Mouse (Mus musculus): ENCODE data around the gene Atp8a2. TPM values are rescaled to one million over a fixed set of nuclear protein-coding genes. Genes with fewer than 3 reads are reported as not detected.

Gene Atp8a2
- polyA plus RNA-seq, 1 experiment from 2014 or later: 10.8 TPM

DNA sequence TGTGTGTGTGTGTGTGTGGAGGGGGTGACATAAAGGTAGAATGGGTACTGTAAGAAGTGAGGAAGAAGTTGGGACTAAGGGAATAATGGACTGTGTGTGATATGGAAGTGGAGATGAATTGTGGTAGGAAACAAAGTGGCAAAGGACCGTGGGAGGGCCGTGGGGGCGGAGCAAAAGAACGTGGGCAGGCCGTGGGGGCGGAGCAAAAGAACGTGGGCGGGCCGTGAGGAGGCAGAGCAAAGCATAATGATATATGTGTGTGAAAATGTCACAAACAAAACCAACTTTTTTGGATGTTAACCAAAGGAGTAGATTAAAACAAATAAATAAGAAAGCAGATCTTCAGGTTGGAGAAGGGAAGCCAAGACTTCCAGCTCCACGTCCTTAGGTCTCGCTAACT lies 44.6 kb downstream of the Atp8a2 start:
- no peaks in the 10 kb centered on the region for H3K36me3 ChIP-seq
- H3K4me3 ChIP-seq: no peak overlapping the region
- H3K27me3 ChIP-seq (replicated peaks): no peaks in the 10 kb centered on the region
- no peak overlapping the region for H3K27ac ChIP-seq (ENCODE audit: poor library complexity, severe bottlenecking)
- ATAC-seq (ENCODE audit: insufficient number of reproducible peaks, low FRiP score): no peak
- no peak overlapping the region for H3K4me2 ChIP-seq
- H3K9ac ChIP-seq: no peak overlapping the region
- WGBS: 75% methylated on average over 11 of the region's 11 CpGs
- H3K4me1 ChIP-seq (replicated peaks): 0 out of 2 replicates have a peak, but pooled peaks cover 7% of the 10 kb centered on the region
- no peaks in the 10 kb centered on the region for H3K9me3 ChIP-seq (replicated peaks)

DNA sequence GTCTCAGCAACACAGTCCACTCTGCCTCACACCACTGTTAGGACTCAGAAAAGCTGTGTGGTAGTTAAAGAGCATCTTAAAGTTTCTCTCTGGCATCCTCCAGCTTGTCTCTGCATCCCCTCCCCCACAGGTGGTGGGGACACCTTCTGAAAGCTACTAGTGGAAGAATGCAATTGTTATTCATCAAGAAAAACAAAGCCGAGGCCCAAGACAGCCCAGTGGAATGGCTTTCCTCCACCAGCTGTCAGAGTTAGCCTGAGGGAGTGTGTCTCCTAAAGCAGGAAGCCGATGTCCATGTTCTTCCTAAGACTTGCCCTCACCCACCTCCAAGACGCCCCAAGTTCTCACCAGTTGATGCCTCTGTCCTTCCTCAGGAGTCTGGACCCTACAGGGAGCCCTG lies 48.1 kb downstream of the Atp8a2 start:
- Histone ChIP-seq H3K4me3 (no peak overlapping the region), H3K4me2 (no peak overlapping the region), H3K9me3 (replicated peaks) (no peaks in the 10 kb centered on the region), H3K27ac (ENCODE audit: poor library complexity, severe bottlenecking) (no peak overlapping the region), H3K27me3 (replicated peaks) (no peaks in the 10 kb centered on the region), H3K4me1 (replicated peaks) (peaks cover 20% of the 10 kb centered on the region), H3K36me3 (no peaks in the 10 kb centered on the region), H3K9ac (no peak overlapping the region)
- ATAC-seq (ENCODE audit: insufficient number of reproducible peaks, low FRiP score): no peak
- WGBS: 23% methylated on average over 3 of the region's 3 CpGs

GRCm38 (mm10) chr14:60143234-60143633 lies 53.7 kb downstream of the Atp8a2 start:
- H3K4me3 ChIP-seq: no peak overlapping the region
- no peaks in the 10 kb centered on the region for H3K27me3 ChIP-seq (replicated peaks)
- H3K9me3 ChIP-seq (replicated peaks): no peaks in the 10 kb centered on the region
- H3K27ac ChIP-seq (ENCODE audit: poor library complexity, severe bottlenecking): no peak overlapping the region
- no peaks in the 10 kb centered on the region for H3K36me3 ChIP-seq
- no peak overlapping the region for H3K9ac ChIP-seq
- H3K4me1 ChIP-seq (replicated peaks): peaks cover 23% of the 10 kb centered on the region
- WGBS: 71% methylated on average over 10 of the region's 10 CpGs
- no peak for ATAC-seq (ENCODE audit: insufficient number of reproducible peaks, low FRiP score)
- no peak overlapping the region for H3K4me2 ChIP-seq

GRCm38 (mm10) chr14:60138339-60138738 lies 58.6 kb downstream of the Atp8a2 start:
- WGBS: 86% methylated on average over 4 of the region's 4 CpGs

GRCm38 (mm10) chr14:60137812-60138211 lies 59.2 kb downstream of the Atp8a2 start:
- Histone ChIP-seq H3K9me3 (replicated peaks) (no peaks in the 10 kb centered on the region), H3K9ac (no peak overlapping the region), H3K36me3 (no peaks in the 10 kb centered on the region), H3K27ac (ENCODE audit: poor library complexity, severe bottlenecking) (no peak overlapping the region), H3K4me1 (replicated peaks) (0 out of 2 replicates have a peak, but pooled peaks cover 3% of the 10 kb centered on the region), H3K27me3 (replicated peaks) (no peaks in the 10 kb centered on the region), H3K4me3 (no peak overlapping the region), H3K4me2 (no peak overlapping the region)
- ATAC-seq (ENCODE audit: insufficient number of reproducible peaks, low FRiP score): no peak
- 68% methylated on average over 6 of the region's 6 CpGs for WGBS

More at GRCm38 (mm10) chr14:60138339-60138738, 58.6 kb downstream of the Atp8a2 start:
- Histone ChIP-seq H3K27me3 (replicated peaks) (no peaks in the 10 kb centered on the region), H3K9me3 (replicated peaks) (no peaks in the 10 kb centered on the region), H3K4me1 (replicated peaks) (0 out of 2 replicates have a peak, but pooled peaks cover 3% of the 10 kb centered on the region), H3K9ac (no peak overlapping the region), H3K4me2 (no peak overlapping the region), H3K27ac (ENCODE audit: poor library complexity, severe bottlenecking) (no peak overlapping the region), H3K4me3 (no peak overlapping the region), H3K36me3 (no peaks in the 10 kb centered on the region)
- no peak for ATAC-seq (ENCODE audit: insufficient number of reproducible peaks, low FRiP score)

- ATAC-seq (ENCODE audit: insufficient number of reproducible peaks, low FRiP score): no peak
- WGBS: 71% methylated on average over 4 of the region's 4 CpGs
- no peak overlapping the region for H3K4me2 ChIP-seq
- no peak overlapping the region for H3K4me3 ChIP-seq
- no peaks in the 10 kb centered on the region for H3K9me3 ChIP-seq (replicated peaks)
- H3K27ac ChIP-seq (ENCODE audit: poor library complexity, severe bottlenecking): no peak overlapping the region
- no peaks in the 10 kb centered on the region for H3K36me3 ChIP-seq
- no peak overlapping the region for H3K9ac ChIP-seq
- H3K27me3 ChIP-seq (replicated peaks): no peaks in the 10 kb centered on the region
- H3K4me1 ChIP-seq (replicated peaks): peaks cover 15% of the 10 kb centered on the region
These were observed 61.2 kb downstream of the Atp8a2 start for GRCm38 (mm10) chr14:60135801-60136200.

DNA sequence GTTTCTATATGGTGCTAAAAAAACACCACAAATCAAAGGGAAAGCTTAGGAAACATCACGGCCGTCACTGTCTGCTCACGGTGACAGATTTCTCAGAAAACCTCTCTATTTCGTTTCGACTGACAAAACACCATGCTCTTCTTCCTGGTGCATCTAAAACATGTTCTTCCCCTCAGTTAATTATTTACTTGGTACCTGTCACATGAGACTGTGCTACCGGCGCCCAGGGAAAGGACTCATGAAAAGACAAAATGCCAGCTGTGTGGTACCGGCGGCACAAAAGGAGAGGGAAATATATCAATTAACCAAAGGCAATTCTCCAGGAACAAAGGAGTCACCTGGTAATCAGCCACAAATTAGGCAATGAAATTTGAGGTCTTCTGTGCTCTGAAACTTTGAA lies 62.3 kb downstream of the Atp8a2 start:
- Histone ChIP-seq H3K27me3 (replicated peaks) (no peaks in the 10 kb centered on the region), H3K4me1 (replicated peaks) (peaks cover 25% of the 10 kb centered on the region), H3K4me3 (no peak overlapping the region), H3K4me2 (no peak overlapping the region), H3K27ac (ENCODE audit: poor library complexity, severe bottlenecking) (no peak overlapping the region), H3K36me3 (no peaks in the 10 kb centered on the region), H3K9ac (no peak overlapping the region), H3K9me3 (replicated peaks) (no peaks in the 10 kb centered on the region)
- 90% methylated on average over 9 of the region's 9 CpGs for WGBS
- no peak for ATAC-seq (ENCODE audit: insufficient number of reproducible peaks, low FRiP score)

DNA sequence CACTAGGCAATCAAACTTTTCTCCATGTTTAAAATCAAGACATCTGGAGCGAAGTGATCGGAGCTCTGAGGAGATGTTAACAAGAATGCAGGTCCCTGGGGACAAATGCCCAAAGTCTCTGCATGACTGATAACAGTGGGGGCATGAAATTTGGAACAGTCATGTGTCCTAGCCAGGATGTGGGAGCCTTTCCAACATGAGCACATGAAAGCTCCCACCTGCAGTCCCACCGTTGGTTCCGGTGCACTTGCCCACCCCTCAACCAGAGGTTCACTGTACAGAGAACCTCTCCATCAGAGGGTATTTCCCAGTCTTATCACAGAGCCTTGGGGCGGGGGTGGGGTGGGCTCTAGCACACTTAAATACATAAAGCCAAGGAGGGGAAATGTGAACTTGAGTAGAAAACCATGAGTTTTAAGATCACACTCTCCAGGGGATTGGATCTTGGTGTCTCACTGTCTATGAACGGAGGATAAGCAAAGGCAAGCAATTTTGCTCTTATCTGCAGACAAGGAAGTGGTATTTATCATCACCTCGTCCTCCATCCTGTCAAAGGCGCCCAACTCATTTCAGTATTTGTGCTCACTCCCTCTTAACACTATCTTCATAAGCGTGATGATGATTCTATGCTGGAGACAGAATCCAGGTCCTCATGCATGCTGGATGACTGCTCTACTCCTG lies 65.6 kb downstream of the Atp8a2 start:
- peaks cover 21% of the 10 kb centered on the region for H3K4me1 ChIP-seq (replicated peaks)
- no peak for ATAC-seq (ENCODE audit: insufficient number of reproducible peaks, low FRiP score)
- H3K27ac ChIP-seq (ENCODE audit: poor library complexity, severe bottlenecking): no peak overlapping the region
- no peaks in the 10 kb centered on the region for H3K36me3 ChIP-seq
- H3K4me3 ChIP-seq: no peak overlapping the region
- WGBS: 60% methylated on average over 9 of the region's 9 CpGs
- no peaks in the 10 kb centered on the region for H3K9me3 ChIP-seq (replicated peaks)
- no peak overlapping the region for H3K9ac ChIP-seq
- peaks cover 4% of the 10 kb centered on the region; the same call in 1 of the 2 replicates for H3K27me3 ChIP-seq (replicated peaks)
- H3K4me2 ChIP-seq: no peak overlapping the region

DNA sequence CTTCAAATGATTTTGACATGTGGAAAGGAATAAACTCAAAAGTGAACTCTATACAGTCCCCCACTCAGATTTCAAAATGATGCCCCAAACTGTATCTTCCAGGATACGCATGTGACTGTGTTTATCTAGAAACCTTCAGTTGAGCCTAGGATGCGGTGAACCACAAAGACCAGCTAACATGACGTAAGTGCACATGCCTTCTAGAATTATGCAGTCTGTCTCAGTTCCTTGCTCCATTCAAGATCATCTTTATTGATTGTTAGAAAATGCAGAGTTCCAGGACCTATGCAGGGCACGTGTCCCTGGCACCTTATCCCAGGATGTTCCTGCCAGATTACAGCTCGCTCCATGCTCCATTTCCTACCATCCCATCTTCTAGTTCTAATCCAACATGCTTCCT lies 67.4 kb downstream of the Atp8a2 start:
- 83% methylated on average over 5 of the region's 5 CpGs for WGBS
- Histone ChIP-seq H3K9ac (no peak overlapping the region), H3K36me3 (no peaks in the 10 kb centered on the region), H3K27ac (ENCODE audit: poor library complexity, severe bottlenecking) (no peak overlapping the region), H3K9me3 (replicated peaks) (no peaks in the 10 kb centered on the region), H3K4me1 (replicated peaks) (peaks cover 21% of the 10 kb centered on the region), H3K4me2 (no peak overlapping the region), H3K27me3 (replicated peaks) (peaks cover 4% of the 10 kb centered on the region; the same call in 1 of the 2 replicates), H3K4me3 (no peak overlapping the region)
- no peak for ATAC-seq (ENCODE audit: insufficient number of reproducible peaks, low FRiP score)

GRCm38 (mm10) chr14:60125202-60125601 lies 71.8 kb downstream of the Atp8a2 start:
- H3K4me2 ChIP-seq: no peak overlapping the region
- peak overlapping the region; percentile 29; the same call in 1 of the 2 replicates for H3K27ac ChIP-seq (ENCODE audit: poor library complexity, severe bottlenecking)
- no peak for ATAC-seq (ENCODE audit: insufficient number of reproducible peaks, low FRiP score)
- H3K9ac ChIP-seq: no peak overlapping the region
- no peaks in the 10 kb centered on the region for H3K9me3 ChIP-seq (replicated peaks)
- peaks cover 4% of the 10 kb centered on the region; the same call in 1 of the 2 replicates for H3K27me3 ChIP-seq (replicated peaks)
- 55% methylated on average over 9 of the region's 9 CpGs for WGBS
- H3K36me3 ChIP-seq: no peaks in the 10 kb centered on the region
- no peak overlapping the region for H3K4me3 ChIP-seq
- H3K4me1 ChIP-seq (replicated peaks): peaks cover 7% of the 10 kb centered on the region

GRCm38 (mm10) chr14:60121572-60121971 lies 75.4 kb downstream of the Atp8a2 start:
- Histone ChIP-seq H3K4me1 (replicated peaks) (peaks cover 4% of the 10 kb centered on the region), H3K27ac (ENCODE audit: poor library complexity, severe bottlenecking) (no peak overlapping the region), H3K36me3 (no peaks in the 10 kb centered on the region), H3K9ac (no peak overlapping the region), H3K4me2 (no peak overlapping the region), H3K4me3 (no peak overlapping the region), H3K9me3 (replicated peaks) (no peaks in the 10 kb centered on the region), H3K27me3 (replicated peaks) (no peaks in the 10 kb centered on the region)
- 62% methylated on average over 10 of the region's 10 CpGs for WGBS
- no peak for ATAC-seq (ENCODE audit: insufficient number of reproducible peaks, low FRiP score)
